Mouse (Mus musculus): ENCODE measurements around the gene Slc35c2. TPM values are rescaled to one million over a fixed set of nuclear protein-coding genes. Genes with fewer than 3 reads are reported as not detected.

Slc35c2 gene
- polyA plus RNA-seq, 1 experiment, result 46.5 TPM

- H3K27me3 ChIP-seq (ENCODE audit: control insufficient read depth, insufficient read depth, insufficient read length), result peaks cover 73% of the 10 kb centered on the region
- no peaks in the 10 kb centered on the region for H3K36me3 ChIP-seq (ENCODE audit: control insufficient read depth, insufficient read depth)
- no peak overlapping the region for H3K4me3 ChIP-seq (ENCODE audit: insufficient read depth, poor library complexity, severe bottlenecking)
- H3ac ChIP-seq (ENCODE audit: control insufficient read depth, insufficient read length, low read depth), result no peak overlapping the region
- no peaks in the 10 kb centered on the region for H3K79me2 ChIP-seq (ENCODE audit: control insufficient read depth, insufficient read depth)
- TF ChIP-seq CTCF (IDR thresholded peaks at IDR 0.05; ENCODE audit: control insufficient read depth, insufficient read depth, insufficient read length), result no peak
- TF ChIP-seq CEBPB (IDR thresholded peaks at IDR 0.05; ENCODE audit: low read depth), result no peak
- TF ChIP-seq MYOD1 (IDR thresholded peaks at IDR 0.05; ENCODE audit: control insufficient read depth, insufficient read length, low read depth), result no peak
- TF ChIP-seq MAX (IDR thresholded peaks at IDR 0.05), result no peak
- no peak for TF ChIP-seq MYOG (IDR thresholded peaks at IDR 0.05; ENCODE audit: control insufficient read depth, extremely low read depth, insufficient read length)
- no peak for TF ChIP-seq USF1 (IDR thresholded peaks at IDR 0.05; ENCODE audit: low read depth)
- TF ChIP-seq FOSL1 (IDR thresholded peaks at IDR 0.05; ENCODE audit: insufficient read depth, low read length, poor library complexity, severe bottlenecking), result no peak
- no peaks in the 10 kb centered on the region for H3K79me3 ChIP-seq (ENCODE audit: low read depth)
Observed at GRCm38 (mm10) chr2:165253269-165253668, 34.4 kb downstream of the Slc35c2 start.

DNA sequence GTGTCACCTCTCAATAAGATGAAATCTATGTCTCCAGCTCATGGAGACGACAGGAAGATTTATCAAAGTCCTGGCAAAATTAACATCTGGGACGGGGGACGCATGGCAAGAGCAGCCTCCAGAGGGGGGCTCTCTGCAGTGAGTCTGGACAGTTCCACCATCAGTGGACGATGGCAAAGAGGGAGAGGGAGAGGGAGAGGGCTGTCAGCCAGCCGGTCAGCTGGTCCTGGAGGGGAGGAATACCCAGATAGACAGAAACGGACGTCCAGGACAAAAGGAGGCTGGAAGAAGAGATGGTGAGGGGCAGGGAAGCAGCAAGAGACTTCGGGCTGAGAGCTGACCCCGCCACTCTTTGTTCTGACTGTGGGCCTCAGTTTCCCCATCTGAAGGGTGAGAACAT is 34.9 kb downstream of the Slc35c2 start:
- TF ChIP-seq USF1 (IDR thresholded peaks at IDR 0.05; ENCODE audit: low read depth) (no peak), MYOG (IDR thresholded peaks at IDR 0.05; ENCODE audit: control insufficient read depth, extremely low read depth, insufficient read length) (no peak), MAX (IDR thresholded peaks at IDR 0.05) (no peak), MYOD1 (IDR thresholded peaks at IDR 0.05; ENCODE audit: control insufficient read depth, insufficient read length, low read depth) (no peak), FOSL1 (IDR thresholded peaks at IDR 0.05; ENCODE audit: insufficient read depth, low read length, poor library complexity, severe bottlenecking) (no peak), CEBPB (IDR thresholded peaks at IDR 0.05; ENCODE audit: low read depth) (no peak), CTCF (IDR thresholded peaks at IDR 0.05; ENCODE audit: control insufficient read depth, insufficient read depth, insufficient read length) (no peak)
- Histone ChIP-seq H3K79me3 (ENCODE audit: low read depth) (no peaks in the 10 kb centered on the region), H3K4me3 (ENCODE audit: insufficient read depth, poor library complexity, severe bottlenecking) (no peak overlapping the region), H3ac (ENCODE audit: control insufficient read depth, insufficient read length, low read depth) (no peak overlapping the region), H3K27me3 (ENCODE audit: control insufficient read depth, insufficient read depth, insufficient read length) (peaks cover 73% of the 10 kb centered on the region), H3K79me2 (ENCODE audit: control insufficient read depth, insufficient read depth) (no peaks in the 10 kb centered on the region), H3K36me3 (ENCODE audit: control insufficient read depth, insufficient read depth) (no peaks in the 10 kb centered on the region)

- Histone ChIP-seq H3K27me3 (ENCODE audit: control insufficient read depth, insufficient read depth, insufficient read length) (peaks cover 76% of the 10 kb centered on the region), H3K4me3 (ENCODE audit: insufficient read depth, poor library complexity, severe bottlenecking) (no peak overlapping the region), H3K79me3 (ENCODE audit: low read depth) (no peaks in the 10 kb centered on the region), H3K79me2 (ENCODE audit: control insufficient read depth, insufficient read depth) (no peaks in the 10 kb centered on the region), H3ac (ENCODE audit: control insufficient read depth, insufficient read length, low read depth) (no peak overlapping the region), H3K36me3 (ENCODE audit: control insufficient read depth, insufficient read depth) (no peaks in the 10 kb centered on the region)
- no peak for TF ChIP-seq MYOG (IDR thresholded peaks at IDR 0.05; ENCODE audit: control insufficient read depth, extremely low read depth, insufficient read length)
Observed at GRCm38 (mm10) chr2:165252381-165252780, 35.3 kb downstream of the Slc35c2 start.

DNA sequence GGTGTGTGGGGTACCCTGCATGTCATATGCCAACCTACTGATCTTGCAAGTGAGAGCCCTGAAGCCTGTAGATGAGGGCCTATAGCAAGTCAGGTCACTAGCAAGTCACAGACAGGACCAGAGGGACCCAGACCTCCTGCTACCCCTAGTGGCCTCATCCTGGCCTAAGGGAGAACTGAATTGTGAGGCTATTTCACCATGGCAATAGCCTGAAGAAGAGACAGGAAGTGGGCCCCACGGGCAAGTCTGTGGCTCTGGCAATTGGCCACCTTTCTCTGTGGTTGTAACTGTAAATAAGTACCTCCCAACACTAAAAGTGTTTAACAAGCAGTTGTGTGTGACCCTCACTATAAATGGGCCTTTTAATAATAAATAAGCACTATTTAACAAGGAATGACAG is 36.8 kb downstream of the Slc35c2 start:
- Histone ChIP-seq H3K4me3 (ENCODE audit: insufficient read depth, poor library complexity, severe bottlenecking) (no peak overlapping the region), H3K27me3 (ENCODE audit: control insufficient read depth, insufficient read depth, insufficient read length) (peaks cover 76% of the 10 kb centered on the region)
- TF ChIP-seq MYOG (IDR thresholded peaks at IDR 0.05; ENCODE audit: control insufficient read depth, extremely low read depth, insufficient read length) (no peak), CTCF (IDR thresholded peaks at IDR 0.05; ENCODE audit: control insufficient read depth, insufficient read depth, insufficient read length) (no peak), MAX (IDR thresholded peaks at IDR 0.05) (no peak), CEBPB (IDR thresholded peaks at IDR 0.05; ENCODE audit: low read depth) (no peak), MYOD1 (IDR thresholded peaks at IDR 0.05; ENCODE audit: control insufficient read depth, insufficient read length, low read depth) (no peak), USF1 (IDR thresholded peaks at IDR 0.05; ENCODE audit: low read depth) (no peak), FOSL1 (IDR thresholded peaks at IDR 0.05; ENCODE audit: insufficient read depth, low read length, poor library complexity, severe bottlenecking) (no peak)

DNA sequence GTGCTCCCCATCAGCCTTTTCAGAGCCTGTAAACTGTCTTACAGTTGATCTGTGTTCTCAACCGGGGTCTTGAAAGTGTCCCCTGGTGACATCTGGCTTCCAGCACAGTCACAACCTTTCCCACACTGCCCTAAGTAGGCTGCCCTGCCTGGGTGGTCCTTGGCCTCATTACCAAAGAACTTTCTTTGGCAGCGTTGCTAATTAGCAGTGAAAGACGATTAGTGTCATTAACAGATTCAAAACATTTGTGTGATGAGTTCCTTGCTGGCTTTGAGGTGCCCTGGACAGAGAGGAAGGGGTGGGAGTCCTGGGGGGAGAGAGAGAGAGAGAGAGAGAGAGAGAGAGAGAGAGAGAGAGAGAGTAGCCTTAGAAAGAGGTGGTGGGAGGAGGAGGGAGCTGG is 38.7 kb downstream of the Slc35c2 start:
- no peak overlapping the region for H3K4me3 ChIP-seq (ENCODE audit: insufficient read depth, poor library complexity, severe bottlenecking)
- H3K79me2 ChIP-seq (ENCODE audit: control insufficient read depth, insufficient read depth), result no peaks in the 10 kb centered on the region
- TF ChIP-seq MYOG (IDR thresholded peaks at IDR 0.05; ENCODE audit: control insufficient read depth, extremely low read depth, insufficient read length) (no peak), FOSL1 (IDR thresholded peaks at IDR 0.05; ENCODE audit: insufficient read depth, low read length, poor library complexity, severe bottlenecking) (no peak), CTCF (IDR thresholded peaks at IDR 0.05; ENCODE audit: control insufficient read depth, insufficient read depth, insufficient read length) (no peak), MAX (IDR thresholded peaks at IDR 0.05) (no peak), MYOD1 (IDR thresholded peaks at IDR 0.05; ENCODE audit: control insufficient read depth, insufficient read length, low read depth) (no peak), USF1 (IDR thresholded peaks at IDR 0.05; ENCODE audit: low read depth) (no peak)
- H3K27me3 ChIP-seq (ENCODE audit: control insufficient read depth, insufficient read depth, insufficient read length), result peaks cover 77% of the 10 kb centered on the region
- H3ac ChIP-seq (ENCODE audit: control insufficient read depth, insufficient read length, low read depth), result no peak overlapping the region
- H3K36me3 ChIP-seq (ENCODE audit: control insufficient read depth, insufficient read depth), result no peaks in the 10 kb centered on the region
- no peaks in the 10 kb centered on the region for H3K79me3 ChIP-seq (ENCODE audit: low read depth)

More for the DNA sequence above, 36.8 kb downstream of the Slc35c2 start:
- Histone ChIP-seq H3K36me3 (ENCODE audit: control insufficient read depth, insufficient read depth) (no peaks in the 10 kb centered on the region), H3ac (ENCODE audit: control insufficient read depth, insufficient read length, low read depth) (no peak overlapping the region), H3K79me3 (ENCODE audit: low read depth) (no peaks in the 10 kb centered on the region), H3K79me2 (ENCODE audit: control insufficient read depth, insufficient read depth) (no peaks in the 10 kb centered on the region)

DNA sequence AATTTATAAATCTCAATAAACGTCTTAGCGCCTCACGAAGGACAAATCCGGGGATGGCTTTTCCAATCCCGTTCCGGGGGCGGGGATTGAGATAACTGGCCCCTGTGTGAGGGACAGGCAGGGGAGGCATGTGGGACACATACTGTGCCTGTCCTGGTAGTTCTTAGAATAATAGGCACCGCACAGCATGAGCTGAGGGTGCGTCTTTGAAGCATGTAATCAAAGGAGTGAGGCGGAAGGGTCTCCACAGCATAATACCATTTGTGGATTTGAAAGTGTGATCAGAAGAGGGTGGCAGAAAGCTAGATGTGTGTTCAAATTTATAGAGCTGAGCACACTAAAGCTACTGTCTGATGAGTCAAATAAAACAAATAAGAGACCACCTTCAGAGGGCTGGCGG is 41.3 kb downstream of the Slc35c2 start:
- Histone ChIP-seq H3K4me3 (ENCODE audit: insufficient read depth, poor library complexity, severe bottlenecking) (no peak overlapping the region), H3K27me3 (ENCODE audit: control insufficient read depth, insufficient read depth, insufficient read length) (peaks cover 78% of the 10 kb centered on the region), H3K79me2 (ENCODE audit: control insufficient read depth, insufficient read depth) (no peaks in the 10 kb centered on the region), H3K36me3 (ENCODE audit: control insufficient read depth, insufficient read depth) (no peaks in the 10 kb centered on the region), H3K79me3 (ENCODE audit: low read depth) (no peaks in the 10 kb centered on the region), H3ac (ENCODE audit: control insufficient read depth, insufficient read length, low read depth) (no peak overlapping the region)
- TF ChIP-seq USF1 (IDR thresholded peaks at IDR 0.05; ENCODE audit: low read depth), result no peak
- no peak for TF ChIP-seq FOSL1 (IDR thresholded peaks at IDR 0.05; ENCODE audit: insufficient read depth, low read length, poor library complexity, severe bottlenecking)
- no peak for TF ChIP-seq MYOD1 (IDR thresholded peaks at IDR 0.05; ENCODE audit: control insufficient read depth, insufficient read length, low read depth)
- no peak for TF ChIP-seq CTCF (IDR thresholded peaks at IDR 0.05; ENCODE audit: control insufficient read depth, insufficient read depth, insufficient read length)
- TF ChIP-seq MAX (IDR thresholded peaks at IDR 0.05), result no peak
- no peak for TF ChIP-seq CEBPB (IDR thresholded peaks at IDR 0.05; ENCODE audit: low read depth)
- no peak for TF ChIP-seq MYOG (IDR thresholded peaks at IDR 0.05; ENCODE audit: control insufficient read depth, extremely low read depth, insufficient read length)
